Mouse (Mus musculus) layer of hippocampus, adult 11-12 months (tissue): Measurements from ENCODE around the gene Slc22a20.

Experiments
- DNase-seq: peaks from one replicate; pipeline ENCODE4 v3.0.0; 2022; ENCODE audit warnings: low spot score

Slc22a20 gene

GRCm38 (mm10) chr19:5989585-5989984 is 3.6 kb upstream of the Slc22a20 start:
- DNase-seq: no peak

- peak; percentile 72 for DNase-seq
These were observed 3.0 kb upstream of the Slc22a20 start for GRCm38 (mm10) chr19:5988815-5989452.

GRCm38 (mm10) chr19:5988027-5988814 is 2.3 kb upstream of the Slc22a20 start:
- DNase-seq: no peak

- no peak for DNase-seq
These were observed 5.5 kb downstream of the Slc22a20 start for GRCm38 (mm10) chr19:5980477-5980876.

DNA sequence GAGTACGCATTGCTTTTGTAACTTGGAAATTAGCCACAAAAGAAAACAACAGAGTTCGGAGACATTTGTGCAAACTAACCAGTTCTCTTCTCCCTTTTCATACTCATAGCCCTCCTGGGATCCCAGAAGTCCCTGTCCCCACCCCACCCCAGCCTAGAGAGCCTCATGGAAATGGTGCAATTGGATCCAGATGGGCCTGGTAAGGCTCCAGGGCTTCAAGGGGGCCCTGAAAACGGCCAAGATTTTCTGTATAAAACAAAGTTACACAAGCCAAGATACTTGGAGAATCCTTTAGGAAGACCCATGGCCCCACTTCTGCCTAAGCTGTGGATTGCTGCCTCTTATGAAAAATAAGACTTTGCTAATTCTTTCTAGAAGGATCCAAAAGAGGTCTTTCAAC is 8.2 kb downstream of the Slc22a20 start:
- no peak for DNase-seq

DNA sequence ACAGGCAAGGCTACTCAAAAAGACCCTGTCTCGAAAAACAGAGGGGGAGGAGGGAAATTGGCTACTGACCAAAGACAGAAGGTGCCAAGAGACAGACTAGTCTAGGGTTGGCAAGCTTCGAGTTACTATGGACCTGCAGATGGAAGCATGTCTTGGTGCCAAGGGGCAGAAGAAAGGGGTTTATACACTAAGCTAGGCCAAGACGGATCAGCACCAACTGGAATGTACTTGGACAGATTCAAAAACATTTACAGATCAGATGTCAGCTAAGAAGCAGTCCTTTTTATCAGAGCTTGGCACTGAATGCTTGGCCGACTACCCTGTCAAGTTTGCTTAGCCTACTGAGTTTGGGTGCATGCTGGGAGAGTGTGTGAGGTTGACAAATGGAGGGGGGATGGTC is 10.3 kb downstream of the Slc22a20 start:
- peak; percentile 37 for DNase-seq

GRCm38 (mm10) chr19:5975112-5975511 is 10.8 kb downstream of the Slc22a20 start:
- DNase-seq: no peak

GRCm38 (mm10) chr19:5967664-5968063 is 18.3 kb downstream of the Slc22a20 start:
- DNase-seq: no peak

DNA sequence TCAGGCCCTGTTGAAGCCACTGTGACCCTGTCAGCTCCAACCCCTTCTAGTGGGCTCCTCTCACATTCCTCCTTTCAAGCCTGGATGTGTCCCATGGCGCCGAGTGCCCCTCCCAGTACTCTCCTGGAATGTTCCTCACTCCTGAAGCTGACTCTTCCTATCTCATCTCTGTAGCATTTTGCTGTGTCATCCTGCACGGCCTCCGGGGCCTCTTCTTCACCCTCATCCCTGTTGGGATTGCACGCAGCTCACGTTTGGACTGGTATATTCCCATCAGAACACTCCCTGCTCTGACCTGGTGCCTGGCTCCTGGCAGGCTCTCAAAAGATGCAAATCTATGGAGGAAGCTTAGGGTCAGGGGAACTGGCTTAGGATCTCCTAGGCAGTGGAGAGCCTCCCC is 19.2 kb downstream of the Slc22a20 start:
- DNase-seq: no peak

DNA sequence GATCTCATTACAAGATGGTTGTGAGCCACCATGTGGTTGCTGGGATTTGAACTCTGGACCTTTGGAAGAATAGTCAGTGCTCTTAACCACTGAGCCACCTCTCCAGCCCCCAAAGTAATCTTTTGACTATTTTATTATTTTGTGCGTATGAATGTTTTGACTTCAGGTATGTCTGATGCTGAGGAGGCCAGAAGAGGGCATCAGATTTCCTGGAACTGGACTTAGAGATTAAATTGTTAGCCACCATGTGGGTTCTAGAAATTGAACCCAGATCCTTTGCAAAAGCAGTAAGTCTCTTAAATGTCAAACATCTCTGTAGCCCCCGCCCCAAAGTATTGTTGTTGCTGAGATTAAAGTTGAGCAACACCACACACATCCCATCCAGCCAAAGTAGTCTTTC is 20.0 kb downstream of the Slc22a20 start:
- no peak for DNase-seq

GRCm38 (mm10) chr19:5965280-5965679 is 20.7 kb downstream of the Slc22a20 start:
- DNase-seq: peak; percentile 81

- no peak for DNase-seq
These were observed 21.1 kb downstream of the Slc22a20 start for GRCm38 (mm10) chr19:5964804-5965203.

DNA sequence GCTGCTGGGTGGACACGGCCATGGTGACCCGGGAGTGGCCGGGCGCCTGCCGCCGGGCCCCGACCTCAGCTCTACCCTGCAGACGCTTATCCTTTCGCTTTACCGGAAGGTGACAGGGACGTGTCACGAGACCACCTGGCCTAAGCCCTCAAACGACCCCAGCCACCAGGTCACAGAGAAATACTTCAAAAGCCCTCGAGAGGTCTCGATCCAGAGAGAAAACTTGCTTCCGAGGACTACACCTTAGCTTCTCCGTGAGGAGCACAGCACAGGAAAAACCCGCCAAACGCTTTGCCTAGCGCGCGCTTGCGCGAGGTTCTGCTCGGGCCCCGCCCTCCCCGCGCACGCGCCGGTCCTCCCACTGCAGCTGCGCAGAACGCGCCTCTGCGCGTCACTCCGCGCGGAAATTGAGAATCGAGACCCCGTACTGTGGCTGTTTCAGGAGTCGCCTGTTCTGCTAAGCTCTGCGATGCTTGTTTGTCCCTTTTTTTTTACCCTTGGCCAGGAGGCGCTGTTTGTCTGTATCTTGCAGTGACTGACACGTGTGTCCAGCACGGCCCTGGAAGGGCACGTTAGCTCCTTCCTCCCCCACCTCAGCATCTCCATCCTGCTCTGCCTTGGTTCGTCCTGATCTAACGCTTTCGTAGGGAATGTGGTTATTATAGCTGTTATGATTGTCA is 21.9 kb downstream of the Slc22a20 start, which contains the start of gene Pola2:
Gene Pola2, minus strand, starts transcription at position 320 of the 680 bp plus-strand sequence.
- peak; percentile 84 for DNase-seq

DNA sequence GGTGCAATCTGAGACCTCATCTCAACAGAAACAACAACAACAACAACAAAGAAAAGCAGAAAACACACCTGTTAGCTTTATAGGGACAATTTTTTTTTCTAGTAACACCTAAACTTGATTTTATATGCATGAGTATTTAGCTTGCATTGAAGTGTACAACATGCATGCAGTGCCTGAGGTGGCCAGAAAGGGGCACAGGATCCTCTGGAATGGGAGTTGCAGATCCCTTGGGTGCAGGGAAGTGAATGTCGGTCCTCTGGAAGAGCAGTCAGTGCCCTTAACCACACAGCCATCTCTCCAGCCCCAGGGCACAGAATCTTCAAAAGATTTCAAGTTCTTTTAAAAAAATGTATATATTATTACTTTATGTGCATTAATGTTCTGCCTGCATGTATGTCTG is 23.3 kb downstream of the Slc22a20 start:
- no peak for DNase-seq

DNA sequence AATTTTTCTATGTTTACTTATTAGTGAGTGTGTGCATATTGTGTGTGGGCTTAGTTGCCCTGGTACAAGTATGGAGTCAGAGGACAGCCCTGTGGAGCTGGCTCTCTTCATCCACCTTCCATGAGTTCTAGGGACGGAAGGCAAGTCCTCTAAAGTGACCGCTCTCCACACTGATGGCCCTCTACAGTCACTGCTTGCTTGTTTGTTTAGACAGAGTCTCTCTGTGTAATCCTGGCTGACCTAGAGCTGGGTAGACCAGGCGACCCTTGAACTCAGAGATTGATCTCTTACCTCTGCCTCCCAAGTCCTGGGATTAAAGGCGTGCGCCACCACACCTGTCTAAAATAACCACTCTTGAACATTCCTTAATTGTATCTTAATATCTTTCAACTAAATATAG is 28.6 kb downstream of the Slc22a20 start:
- DNase-seq: no peak

DNA sequence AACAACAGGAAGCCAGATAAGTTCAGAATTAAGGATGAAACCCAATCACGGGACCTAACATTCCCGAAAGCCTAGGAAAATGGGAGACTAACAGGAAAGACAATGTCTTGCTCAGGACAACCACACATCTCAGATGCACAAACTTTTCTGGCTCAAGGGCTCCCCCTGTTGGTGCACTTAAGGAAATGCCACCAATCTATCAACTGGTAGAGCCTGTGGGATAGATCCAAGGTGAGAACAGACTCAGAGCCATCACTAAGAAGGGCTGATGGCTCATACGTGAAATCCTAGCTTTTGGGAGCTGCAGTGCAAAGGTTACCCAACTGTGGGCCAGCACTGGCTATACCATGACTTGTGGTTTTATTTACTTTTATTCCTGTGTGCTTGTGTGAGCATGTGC is 29.3 kb downstream of the Slc22a20 start:
- peak; percentile 44 for DNase-seq

- DNase-seq: no peak
These were observed 30.0 kb downstream of the Slc22a20 start for GRCm38 (mm10) chr19:5955704-5956670.

- DNase-seq: no peak
These were observed 31.0 kb downstream of the Slc22a20 start for GRCm38 (mm10) chr19:5954936-5955335.

DNA sequence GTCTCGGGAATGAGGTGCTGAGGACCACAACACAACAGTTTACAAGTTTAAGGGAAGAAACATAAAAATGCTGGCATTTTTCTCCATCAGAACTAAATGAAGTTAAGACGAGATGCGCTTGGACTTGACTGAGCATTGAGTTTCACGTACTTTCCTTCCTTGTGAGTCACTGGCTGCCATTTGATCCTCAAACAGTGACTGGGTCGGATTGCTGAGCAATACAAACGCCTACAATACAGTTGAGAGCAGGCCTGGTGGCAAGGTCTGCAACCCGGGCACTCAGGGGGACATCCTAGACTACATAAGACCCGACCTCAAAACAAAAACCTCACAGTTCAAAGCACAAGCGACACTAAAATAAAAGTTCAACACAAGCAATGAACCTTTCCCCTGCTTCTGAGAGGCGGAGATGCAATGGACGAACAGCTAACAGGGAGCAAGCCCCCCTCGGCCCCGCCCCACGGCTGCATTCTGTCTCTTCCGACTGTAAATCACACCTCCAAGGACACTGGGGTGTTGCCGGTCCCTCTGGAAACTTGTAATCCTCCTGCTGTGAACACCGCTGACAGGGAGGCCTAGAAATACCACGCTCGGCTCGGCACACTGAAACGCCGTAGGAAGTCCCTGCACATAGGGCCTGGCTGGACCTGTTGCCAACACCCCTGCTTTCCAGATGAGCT is 31.8 kb downstream of the Slc22a20 start:
- DNase-seq: no peak

DNA sequence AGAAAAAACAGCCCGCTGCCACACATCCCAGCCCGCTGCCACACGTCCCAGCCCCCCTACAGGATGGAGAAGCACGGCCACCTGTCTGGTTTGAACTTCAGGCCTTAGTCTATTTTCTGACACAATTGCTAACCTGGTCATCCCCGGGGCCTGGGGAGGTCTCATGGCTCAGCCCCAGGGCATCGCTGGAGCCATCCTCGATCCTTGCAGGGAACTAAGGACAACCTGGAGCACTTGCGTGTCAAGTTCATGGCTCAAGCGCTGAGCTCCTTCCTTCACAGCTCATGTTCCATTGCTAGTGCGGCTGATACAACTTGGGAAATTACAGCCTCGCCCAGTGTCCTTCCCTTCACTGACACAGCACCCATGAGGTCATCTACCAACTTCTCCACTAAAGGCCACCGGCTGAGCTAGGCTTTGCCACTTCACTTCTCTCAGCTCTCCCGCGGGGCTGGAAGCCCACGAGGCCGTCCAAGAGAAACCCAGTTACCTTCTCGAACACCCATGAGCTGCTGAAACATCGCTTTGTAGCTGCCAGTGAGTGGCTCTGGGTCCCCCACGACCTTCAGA is 32.7 kb downstream of the Slc22a20 start:
- no peak for DNase-seq
